Mouse (Mus musculus): ENCODE measurements around the gene Fcf1.

DNA sequence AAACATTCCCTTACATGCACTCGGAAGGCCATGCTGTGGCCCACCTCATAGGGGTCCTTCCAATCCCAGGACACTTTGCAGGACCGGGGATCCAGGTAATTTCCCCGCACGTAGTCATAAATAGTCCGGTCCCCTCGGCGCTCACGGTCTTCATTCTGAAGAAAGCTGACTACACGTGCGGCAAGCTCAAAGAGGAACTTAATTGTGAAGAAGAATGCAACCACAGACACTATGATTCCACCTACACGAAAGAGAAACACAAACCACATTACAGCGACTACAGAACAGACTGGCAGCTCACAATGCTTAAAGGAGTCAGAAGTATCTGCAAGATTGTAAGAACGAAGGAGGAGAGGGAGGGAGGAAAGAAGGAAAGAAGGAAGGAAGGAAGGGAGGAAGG is 29.0 kb upstream of the Fcf1 start:
- TF ChIP-seq CTCF (IDR thresholded peaks at IDR 0.05; ENCODE audit: low read depth, low read length), result no peak
- no peak for TF ChIP-seq EP300 (IDR thresholded peaks at IDR 0.05; ENCODE audit: insufficient read depth, low read depth, low read length)
- no peak for TF ChIP-seq POLR2A (IDR thresholded peaks at IDR 0.05; ENCODE audit: insufficient read depth, low read length)
